Mouse (Mus musculus) heart, adult 8-10 months (tissue): Measurements from ENCODE around the gene Rtcb. TPM values are rescaled to one million over a fixed set of nuclear protein-coding genes. Genes with fewer than 3 reads are reported as not detected.
A peak's percentile ranks its signal among the peaks of the same experiment; 100 is the strongest.

Source experiments
- DNase-seq: peaks from one replicate; pipeline ENCODE4 v3.0.0; 2022; ENCODE audit warnings: low spot score
- total RNA-seq, 4 experiments: library from RNA; stranded (reverse); gene quantifications; 2 replicates each; pipeline ENCODE4 v1.2.4; 2022

Gene Rtcb
- total RNA-seq = 10 to 100 TPM; 74.3 to 85.3 (median 75.9) TPM

- DNase-seq = peak; percentile 98
Measured at GRCm38 (mm10) chr10:85957464-85957950, at the start of gene Rtcb. Gene Rtcb, minus strand, starts transcription at chr10:85957823.

GRCm38 (mm10) chr10:86006455-86006854, 48.8 kb upstream of the Rtcb start:
- DNase-seq = no peak

- no peak for DNase-seq
Measured at GRCm38 (mm10) chr10:86000447-86000846, 42.8 kb upstream of the Rtcb start.

GRCm38 (mm10) chr10:85994543-85995104, 37.0 kb upstream of the Rtcb start:
- DNase-seq = no peak

- DNase-seq = no peak
Measured at GRCm38 (mm10) chr10:85993836-85994235, 36.2 kb upstream of the Rtcb start.

- DNase-seq = no peak
Measured at GRCm38 (mm10) chr10:85992412-85992811, 34.8 kb upstream of the Rtcb start.

GRCm38 (mm10) chr10:85989412-85990115, 31.9 kb upstream of the Rtcb start:
- no peak for DNase-seq

GRCm38 (mm10) chr10:85972915-85973314, 15.3 kb upstream of the Rtcb start:
- no peak for DNase-seq

- DNase-seq = no peak
Measured at GRCm38 (mm10) chr10:85971826-85972225, 14.2 kb upstream of the Rtcb start.

GRCm38 (mm10) chr10:85969894-85970620, 12.4 kb upstream of the Rtcb start:
- no peak for DNase-seq

GRCm38 (mm10) chr10:85968731-85969130, 11.1 kb upstream of the Rtcb start:
- DNase-seq = no peak

GRCm38 (mm10) chr10:85968157-85968634, 10.6 kb upstream of the Rtcb start:
- DNase-seq = peak; percentile 75

GRCm38 (mm10) chr10:85967411-85968156, 10.0 kb upstream of the Rtcb start:
- no peak for DNase-seq

GRCm38 (mm10) chr10:85966476-85966875, 8.9 kb upstream of the Rtcb start:
- no peak for DNase-seq

- DNase-seq = no peak
Measured at GRCm38 (mm10) chr10:85964316-85964715, 6.7 kb upstream of the Rtcb start.

GRCm38 (mm10) chr10:85962897-85963296, 5.3 kb upstream of the Rtcb start:
- no peak for DNase-seq

- DNase-seq = no peak
Measured at GRCm38 (mm10) chr10:85956871-85957419, 678 bp downstream of the Rtcb start.

GRCm38 (mm10) chr10:85954429-85954828, 3.2 kb downstream of the Rtcb start:
- no peak for DNase-seq

GRCm38 (mm10) chr10:85953401-85953800, 4.2 kb downstream of the Rtcb start:
- peak; percentile 9 for DNase-seq

GRCm38 (mm10) chr10:85951765-85952443, 5.7 kb downstream of the Rtcb start:
- no peak for DNase-seq
